Mouse (Mus musculus): ENCODE results near the gene Prss41.
"Not testable (repeated sequence)": the region's sequence is repeated elsewhere in the genome, so short reads cannot be mapped to it uniquely, and the experiment has no call there.

Prss41 gene

GRCm38 (mm10) chr17:23843812-23844273 lies at the start of gene Prss41, which contains the start of gene Prss32:
Gene Prss41, minus strand, starts transcription at chr17:23844172.
Gene Prss32, plus strand, starts transcription at chr17:23843855.
- DNase-seq: peak; percentile 54 to 65

- not testable (repeated sequence) for DNase-seq
Measured at GRCm38 (mm10) chr17:23880576-23880975, 36.6 kb upstream of the Prss41 start, which contains the start of the genes Dcpp1 and Dcpp2. Gene Dcpp1, plus strand, starts transcription at chr17:23880876. Gene Dcpp2, plus strand, starts transcription at chr17:23880880.

- no peak for DNase-seq
Measured at GRCm38 (mm10) chr17:23877166-23877565, 33.2 kb upstream of the Prss41 start.

- no peak for DNase-seq
Measured at GRCm38 (mm10) chr17:23876741-23877140, 32.8 kb upstream of the Prss41 start.

- DNase-seq: peak; percentile 42 to 58
Measured at GRCm38 (mm10) chr17:23873884-23874856, 30.2 kb upstream of the Prss41 start.

GRCm38 (mm10) chr17:23868513-23868912 lies 24.5 kb upstream of the Prss41 start:
- peak; percentile 26 to 36 for DNase-seq

- no peak for DNase-seq
Measured at GRCm38 (mm10) chr17:23867756-23868155, 23.8 kb upstream of the Prss41 start, which contains the start of gene Prss21. Gene Prss21, plus strand, starts transcription at chr17:23868056.

GRCm38 (mm10) chr17:23862926-23863325 lies 19.0 kb upstream of the Prss41 start:
- no peak for DNase-seq

GRCm38 (mm10) chr17:23857913-23858312 lies 13.9 kb upstream of the Prss41 start:
- no peak for DNase-seq

- no peak for DNase-seq
Measured at GRCm38 (mm10) chr17:23857193-23857592, 13.2 kb upstream of the Prss41 start.

- no peak for DNase-seq
Measured at GRCm38 (mm10) chr17:23854229-23854765, 10.3 kb upstream of the Prss41 start.

GRCm38 (mm10) chr17:23853292-23853691 lies 9.3 kb upstream of the Prss41 start:
- peak; percentile 18 to 33 for DNase-seq

- DNase-seq: peak; percentile 40 to 52
Measured at GRCm38 (mm10) chr17:23850853-23851749, 7.1 kb upstream of the Prss41 start.

GRCm38 (mm10) chr17:23850028-23850427 lies 6.1 kb upstream of the Prss41 start:
- no peak for DNase-seq

- DNase-seq: no peak
Measured at GRCm38 (mm10) chr17:23843141-23843811, 696 bp downstream of the Prss41 start.

- peak in 1 of 2 experiments; percentile 54 for DNase-seq
Measured at GRCm38 (mm10) chr17:23841145-23841544, 2.8 kb downstream of the Prss41 start.

- DNase-seq: no peak
Measured at GRCm38 (mm10) chr17:23836006-23836575, 7.9 kb downstream of the Prss41 start, which contains the start of gene Prss33. Gene Prss33, minus strand, starts transcription at chr17:23836056.

GRCm38 (mm10) chr17:23831201-23831600 lies 12.8 kb downstream of the Prss41 start:
- no peak for DNase-seq

GRCm38 (mm10) chr17:23829064-23829619 lies 14.8 kb downstream of the Prss41 start, which contains the start of gene Elob:
Gene Elob, minus strand, starts transcription at chr17:23829136.
- peak; percentile 82 to 85 for DNase-seq

GRCm38 (mm10) chr17:23828271-23829001 lies 15.5 kb downstream of the Prss41 start:
- peak; percentile 56 to 58 for DNase-seq

All from lung, adult 18-20 months (tissue).